Mouse (Mus musculus) spleen, postnatal 10 days (tissue): ENCODE results near the gene Vmn2r73.
"Not testable (repeated sequence)": the region's sequence is repeated elsewhere in the genome, so short reads cannot be mapped to it uniquely, and the experiment has no call there.

ENCODE experiments used
- DNase-seq, 2 experiments: peaks; one replicate each; pipeline ENCODE4 v3.0.0; 2021 to 2022; ENCODE audit warnings: low spot score in 2 of 2

The Vmn2r73 gene

DNA sequence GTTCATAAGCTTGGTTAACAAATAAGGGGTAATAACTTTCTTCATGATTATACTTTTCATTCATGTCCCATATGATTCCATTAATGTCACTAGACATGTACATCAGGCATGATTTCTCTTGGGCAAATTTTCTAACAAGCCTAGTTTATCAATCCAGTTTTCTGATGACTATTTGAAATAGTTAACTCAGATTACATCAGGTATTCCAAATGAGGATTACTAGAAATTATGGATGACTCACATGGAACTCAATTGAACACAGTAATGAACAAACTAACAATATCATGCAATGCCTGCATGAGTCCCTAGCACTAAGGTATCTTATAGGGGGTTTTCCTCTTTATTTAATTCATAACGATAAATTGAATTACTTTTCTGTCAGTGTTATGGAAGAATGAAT is at the start of gene Vmn2r73:
Gene Vmn2r73, minus strand, starts transcription at position 101 of the 400 bp plus-strand sequence.
- no peak for DNase-seq

DNA sequence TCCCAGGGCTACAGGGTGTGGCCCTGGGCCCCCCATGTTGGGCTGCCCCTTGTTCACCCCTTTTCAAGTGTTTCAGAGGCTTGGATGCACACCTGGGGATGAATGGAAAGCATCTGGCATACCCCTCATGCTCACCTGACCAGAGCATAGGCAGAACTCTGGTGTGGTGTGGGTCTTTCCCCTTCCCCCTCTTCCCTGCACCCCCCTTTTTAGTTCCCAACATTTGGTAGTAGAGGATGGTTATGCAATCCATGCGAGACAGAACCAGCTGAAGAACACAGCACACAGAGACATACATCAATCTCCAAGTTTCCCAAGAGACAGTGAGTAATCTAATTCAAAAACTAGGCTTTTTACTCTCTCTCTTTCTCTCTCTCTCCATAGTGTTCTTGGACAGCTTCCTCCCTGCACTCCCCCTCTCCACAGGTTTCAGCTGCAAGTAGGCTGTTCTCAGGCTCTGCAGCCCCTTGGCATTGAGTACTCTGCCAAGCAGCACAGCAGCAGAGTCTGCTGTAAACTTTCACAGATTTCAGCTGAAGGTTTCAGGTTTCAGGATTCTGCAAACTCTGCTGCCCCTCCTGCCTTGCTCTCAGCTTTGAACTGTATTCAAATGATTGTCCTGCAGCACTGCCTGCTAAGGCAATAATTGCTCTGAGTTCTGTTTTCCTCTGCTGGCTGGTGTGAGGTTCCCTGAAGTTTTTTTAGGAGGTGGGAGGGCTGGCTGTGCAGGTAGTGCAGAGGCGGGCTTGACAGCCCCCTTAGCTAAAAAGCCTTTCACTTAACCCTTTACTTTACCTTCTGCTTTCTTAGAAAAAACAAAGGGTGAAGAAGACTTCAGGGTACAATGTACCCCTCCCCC is 35.7 kb downstream of the Vmn2r73 start:
- DNase-seq = no peak

DNA sequence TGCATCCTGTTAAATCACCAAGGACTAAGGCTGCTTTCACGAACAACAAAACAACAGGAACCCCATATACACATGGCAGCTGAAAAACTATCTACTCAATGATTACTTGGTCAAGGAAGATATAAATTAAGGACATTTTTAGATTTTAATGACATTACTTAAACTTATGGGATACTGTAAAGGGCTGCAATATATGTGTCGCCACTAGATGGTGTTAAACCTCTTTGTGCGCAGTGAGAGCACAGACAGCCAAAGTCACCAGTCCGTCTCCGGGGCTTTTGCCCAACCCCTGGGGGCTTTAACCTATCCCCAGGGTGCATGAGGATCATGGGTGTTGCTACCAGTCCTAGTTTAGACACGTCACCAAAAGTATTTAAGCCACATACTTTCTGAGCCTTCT is 58.0 kb downstream of the Vmn2r73 start:
- DNase-seq = not testable (repeated sequence)
